Mouse (Mus musculus) testis, adult 2 months (tissue): ENCODE data around the gene Abhd2. TPM values are rescaled to one million over a fixed set of nuclear protein-coding genes. Genes with fewer than 3 reads are reported as not detected.

ENCODE experiments used
- H3K27ac ChIP-seq: fragments of 200-500 bp; 2 replicates; pipeline ENCODE4 v1.5.1; 2012; ENCODE audit warnings: low read depth, low read length; ENCODE audit not compliant: control insufficient read depth, insufficient read depth
- H3K27me3 ChIP-seq: fragments of 200-500 bp; 2 replicates; pipeline ENCODE4 v1.6.1; 2012; ENCODE audit warnings: mild to moderate bottlenecking, low read length, moderate library complexity; ENCODE audit not compliant: control insufficient read depth, insufficient read depth
- H3K36me3 ChIP-seq: fragments of 200-500 bp; 2 replicates; pipeline ENCODE4 v1.6.1; 2012; ENCODE audit warnings: mild to moderate bottlenecking, low read length; ENCODE audit not compliant: control insufficient read depth, insufficient read depth
- H3K4me1 ChIP-seq: fragments of 200-500 bp; 2 replicates; pipeline ENCODE4 v1.6.1; 2012; ENCODE audit warnings: low read length; ENCODE audit not compliant: control insufficient read depth, insufficient read depth
- H3K4me3 ChIP-seq: fragments of 200-500 bp; 2 replicates; pipeline ENCODE4 v1.5.1; 2012; ENCODE audit warnings: low read depth, mild to moderate bottlenecking, low read length, moderate library complexity, mixed read lengths; ENCODE audit not compliant: control insufficient read depth
- CTCF ChIP-seq: fragments of 200-500 bp; IDR thresholded peaks from 2 replicates; pipeline ENCODE4 v1.5.1; 2012; ENCODE audit warnings: low read depth, mild to moderate bottlenecking, inconsistent platforms, low read length, moderate library complexity; ENCODE audit not compliant: control insufficient read depth, insufficient read depth, insufficient replicate concordance
- POLR2A ChIP-seq: fragments of 200-500 bp; IDR thresholded peaks from 2 replicates; pipeline ENCODE4 v1.6.1; 2012; ENCODE audit warnings: low read depth, mild to moderate bottlenecking, inconsistent platforms, low read length, moderate library complexity; ENCODE audit not compliant: control insufficient read depth
- polyA plus RNA-seq: library from polyadenylated mRNA; depleted of rRNA; stranded (reverse); fragments of >200 nt; gene quantifications from 2 replicates; pipeline ENCODE4 v1.2.3, GENCODE M21; 2012

Abhd2 gene
- polyA plus RNA-seq, 1 experiment, result 50.3 TPM

- Histone ChIP-seq H3K27me3 (no peaks in the 10 kb centered on the region), H3K4me1 (peaks cover 2% of the 10 kb centered on the region), H3K27ac (no peak overlapping the region), H3K4me3 (no peak overlapping the region), H3K36me3 (no peaks in the 10 kb centered on the region)
- no peak for TF ChIP-seq CTCF
These were observed 11.3 kb downstream of the Abhd2 start for GRCm38 (mm10) chr7:79284160-79284888.

GRCm38 (mm10) chr7:79284889-79285280 is 11.9 kb downstream of the Abhd2 start:
- Histone ChIP-seq H3K4me3 (no peak overlapping the region), H3K27me3 (no peaks in the 10 kb centered on the region), H3K4me1 (peaks cover 2% of the 10 kb centered on the region), H3K36me3 (no peaks in the 10 kb centered on the region), H3K27ac (no peak overlapping the region)
- TF ChIP-seq POLR2A (no peak), CTCF (no peak)

GRCm38 (mm10) chr7:79285408-79285807 is 12.4 kb downstream of the Abhd2 start:
- H3K27ac ChIP-seq, result no peak overlapping the region
- no peaks in the 10 kb centered on the region for H3K27me3 ChIP-seq
- H3K4me3 ChIP-seq, result no peak overlapping the region
- no peaks in the 10 kb centered on the region for H3K36me3 ChIP-seq
- TF ChIP-seq CTCF (no peak), POLR2A (no peak)
- H3K4me1 ChIP-seq, result peaks cover 2% of the 10 kb centered on the region

- Histone ChIP-seq H3K4me3 (no peak overlapping the region), H3K36me3 (no peaks in the 10 kb centered on the region), H3K4me1 (peaks cover 13% of the 10 kb centered on the region), H3K27me3 (no peaks in the 10 kb centered on the region), H3K27ac (no peak overlapping the region)
- TF ChIP-seq POLR2A (no peak), CTCF (no peak)
These were observed 14.2 kb downstream of the Abhd2 start for GRCm38 (mm10) chr7:79287226-79287625.

- Histone ChIP-seq H3K27ac (no peak overlapping the region), H3K4me1 (peaks cover 16% of the 10 kb centered on the region), H3K36me3 (no peaks in the 10 kb centered on the region), H3K4me3 (no peak overlapping the region), H3K27me3 (no peaks in the 10 kb centered on the region)
- TF ChIP-seq POLR2A (no peak), CTCF (no peak)
These were observed 14.9 kb downstream of the Abhd2 start for GRCm38 (mm10) chr7:79287928-79288327.

GRCm38 (mm10) chr7:79288422-79288821 is 15.4 kb downstream of the Abhd2 start:
- Histone ChIP-seq H3K36me3 (no peaks in the 10 kb centered on the region), H3K4me3 (no peak overlapping the region), H3K27ac (no peak overlapping the region), H3K4me1 (peaks cover 16% of the 10 kb centered on the region), H3K27me3 (no peaks in the 10 kb centered on the region)
- TF ChIP-seq CTCF (no peak), POLR2A (no peak)

- TF ChIP-seq CTCF (no peak), POLR2A (no peak)
- Histone ChIP-seq H3K4me3 (no peak overlapping the region), H3K36me3 (no peaks in the 10 kb centered on the region), H3K27me3 (no peaks in the 10 kb centered on the region), H3K27ac (no peak overlapping the region), H3K4me1 (peaks cover 16% of the 10 kb centered on the region)
These were observed 20.7 kb downstream of the Abhd2 start for GRCm38 (mm10) chr7:79293605-79294232.

- Histone ChIP-seq H3K4me3 (no peak overlapping the region), H3K27ac (no peak overlapping the region), H3K4me1 (peaks cover 16% of the 10 kb centered on the region), H3K27me3 (no peaks in the 10 kb centered on the region), H3K36me3 (no peaks in the 10 kb centered on the region)
- TF ChIP-seq CTCF, result no peak
These were observed 21.5 kb downstream of the Abhd2 start for GRCm38 (mm10) chr7:79294449-79294980.
